Mouse (Mus musculus): ENCODE data around the gene Map10. TPM values are rescaled to one million over a fixed set of nuclear protein-coding genes. Genes with fewer than 3 reads are reported as not detected.

Gene Map10
- polyA plus RNA-seq, 1 experiment from 2014 or later, result 8.5 TPM

DNA sequence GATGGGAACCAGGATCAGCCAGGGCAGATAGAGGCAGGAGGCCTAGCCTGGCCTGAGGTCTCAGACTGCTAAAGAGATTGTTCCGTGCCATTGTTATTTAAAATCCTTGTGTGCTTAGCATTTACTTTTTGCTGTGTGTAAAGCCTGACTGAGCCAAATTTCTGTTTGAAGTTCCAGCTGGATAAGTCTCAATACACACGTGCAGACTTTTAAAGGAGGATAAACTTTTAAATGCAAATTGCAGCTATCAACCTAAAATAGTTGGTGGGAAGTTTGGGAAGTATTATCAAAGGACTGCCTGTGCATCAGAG is 3.8 kb upstream of the Map10 start:
- WGBS, result 7% methylated on average over 2 of the region's 2 CpGs
- H3K4me3 ChIP-seq (ENCODE audit: low read depth, low read length), result no peak overlapping the region
- peaks cover 6% of the 10 kb centered on the region for H3K9me3 ChIP-seq (ENCODE audit: control insufficient read depth, low read length)
- H3K27me3 ChIP-seq (ENCODE audit: control insufficient read depth, insufficient read depth, low read length), result no peaks in the 10 kb centered on the region
- no peak overlapping the region for H3K27ac ChIP-seq (ENCODE audit: low read depth, low read length)
- peaks cover 27% of the 10 kb centered on the region for H3K4me1 ChIP-seq (ENCODE audit: control insufficient read depth, insufficient read depth, low read length)
- no peak overlapping the region for H3K9ac ChIP-seq (ENCODE audit: low read length)
- H3K4me2 ChIP-seq, result no peak overlapping the region
- ATAC-seq (ENCODE audit: low FRiP score), result no peak
- no peak for DNase-seq (ENCODE audit: low spot score, missing footprints)
- H3K36me3 ChIP-seq (ENCODE audit: control insufficient read depth, insufficient read depth, low read length), result peaks cover 3% of the 10 kb centered on the region; the same call in 1 of the 2 replicates

DNA sequence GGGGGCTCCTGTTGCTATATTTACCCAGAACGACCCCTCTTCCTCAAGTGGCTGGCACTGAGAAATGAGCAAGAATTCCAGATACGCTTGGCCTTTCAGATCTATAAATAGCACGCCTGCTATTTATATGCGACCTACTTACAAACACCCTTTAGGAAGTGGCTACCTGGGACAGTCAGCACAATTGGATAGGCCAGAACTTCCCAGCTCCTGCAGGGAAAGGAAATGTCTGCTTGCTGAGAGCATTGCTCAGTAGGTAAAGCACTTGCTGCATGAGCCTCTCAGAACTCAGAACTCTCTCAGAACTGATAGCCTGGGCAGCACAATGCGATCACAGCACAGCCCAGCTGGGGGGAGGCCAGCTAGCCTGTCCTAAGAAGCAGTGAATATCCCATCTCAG is 3.4 kb upstream of the Map10 start:
- H3K9ac ChIP-seq (ENCODE audit: low read length), result no peak overlapping the region
- ATAC-seq (ENCODE audit: low FRiP score), result no peak
- peaks cover 27% of the 10 kb centered on the region for H3K4me1 ChIP-seq (ENCODE audit: control insufficient read depth, insufficient read depth, low read length)

DNA sequence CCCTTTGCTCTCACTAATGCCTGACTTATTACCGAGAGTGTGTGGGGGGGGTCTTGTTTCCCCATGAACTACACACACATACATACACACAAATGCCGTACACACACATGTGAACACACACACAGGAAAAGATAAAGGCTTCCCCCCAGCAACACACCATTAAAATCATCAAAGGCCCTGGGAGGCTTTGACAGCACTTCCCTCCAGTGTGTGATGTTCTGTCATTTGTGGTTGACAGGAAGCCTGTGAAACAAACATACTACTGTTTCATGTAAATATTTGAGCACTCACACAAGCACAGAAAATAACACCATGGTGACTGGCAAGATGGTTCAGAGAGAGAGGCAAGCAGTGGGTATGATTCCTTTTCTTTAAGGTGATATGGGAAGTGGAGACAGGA is 2.4 kb upstream of the Map10 start:
- no peak overlapping the region for H3K4me2 ChIP-seq
- H3K36me3 ChIP-seq (ENCODE audit: control insufficient read depth, insufficient read depth, low read length), result peaks cover 3% of the 10 kb centered on the region; the same call in 1 of the 2 replicates
- DNase-seq (ENCODE audit: low spot score, missing footprints) (no peak), ATAC-seq (ENCODE audit: low FRiP score) (no peak)
- peaks cover 27% of the 10 kb centered on the region for H3K4me1 ChIP-seq (ENCODE audit: control insufficient read depth, insufficient read depth, low read length)
- H3K4me3 ChIP-seq (ENCODE audit: low read depth, low read length), result no peak overlapping the region
- H3K27ac ChIP-seq (ENCODE audit: low read depth, low read length), result no peak overlapping the region
- H3K9ac ChIP-seq (ENCODE audit: low read length), result no peak overlapping the region
- H3K27me3 ChIP-seq (ENCODE audit: control insufficient read depth, insufficient read depth, low read length), result no peaks in the 10 kb centered on the region
- WGBS, result 80% methylated on average over 2 of the region's 2 CpGs
- peaks cover 18% of the 10 kb centered on the region for H3K9me3 ChIP-seq (ENCODE audit: control insufficient read depth, low read length)

More for the DNA sequence above, 3.4 kb upstream of the Map10 start:
- peaks cover 10% of the 10 kb centered on the region for H3K9me3 ChIP-seq (ENCODE audit: control insufficient read depth, low read length)
- peaks cover 3% of the 10 kb centered on the region; the same call in 1 of the 2 replicates for H3K36me3 ChIP-seq (ENCODE audit: control insufficient read depth, insufficient read depth, low read length)
- WGBS, result 30% methylated on average over 5 of the region's 5 CpGs
- DNase-seq (ENCODE audit: low spot score, missing footprints), result no peak
- no peaks in the 10 kb centered on the region for H3K27me3 ChIP-seq (ENCODE audit: control insufficient read depth, insufficient read depth, low read length)
- no peak overlapping the region for H3K4me3 ChIP-seq (ENCODE audit: low read depth, low read length)
- no peak overlapping the region for H3K27ac ChIP-seq (ENCODE audit: low read depth, low read length)
- no peak overlapping the region for H3K4me2 ChIP-seq

DNA sequence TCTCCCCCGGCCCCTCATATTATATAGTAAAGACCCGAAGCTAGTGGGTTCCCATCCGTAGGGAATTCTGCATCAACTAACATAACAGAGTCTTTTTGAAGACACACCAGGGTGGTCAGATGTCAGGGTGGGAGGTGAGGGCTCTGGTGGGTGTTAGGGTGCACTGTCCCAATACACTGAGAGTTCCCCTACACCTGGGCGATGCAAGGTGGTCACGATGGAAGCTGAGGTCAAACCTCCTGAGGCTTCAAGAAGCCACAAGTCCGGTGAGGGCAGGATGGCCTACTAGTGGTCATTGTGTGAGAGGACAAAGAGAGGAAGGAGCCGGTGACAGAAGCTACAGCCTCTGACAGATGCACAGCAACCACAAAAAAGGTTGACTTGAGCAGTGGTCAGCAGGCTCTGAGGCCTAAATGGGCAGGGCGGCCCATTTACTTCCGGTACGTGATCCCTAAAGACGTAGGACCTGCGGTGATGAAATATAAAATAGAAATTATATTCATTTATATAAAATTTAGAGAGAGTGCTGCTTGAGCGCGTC is 389 bp upstream of the Map10 start:
- DNase-seq (ENCODE audit: low spot score, missing footprints) (no peak), ATAC-seq (ENCODE audit: low FRiP score) (peak; percentile 18; the same call in 1 of the 2 replicates)
- Histone ChIP-seq H3K36me3 (ENCODE audit: control insufficient read depth, insufficient read depth, low read length) (peaks cover 3% of the 10 kb centered on the region; the same call in 1 of the 2 replicates), H3K4me2 (peak overlapping the region; percentile 78), H3K9ac (ENCODE audit: low read length) (no peak overlapping the region), H3K27me3 (ENCODE audit: control insufficient read depth, insufficient read depth, low read length) (no peaks in the 10 kb centered on the region), H3K4me1 (ENCODE audit: control insufficient read depth, insufficient read depth, low read length) (peaks cover 25% of the 10 kb centered on the region), H3K9me3 (ENCODE audit: control insufficient read depth, low read length) (peaks cover 18% of the 10 kb centered on the region), H3K4me3 (ENCODE audit: low read depth, low read length) (peak overlapping the region; percentile 55; the same call in 1 of the 2 replicates), H3K27ac (ENCODE audit: low read depth, low read length) (no peak overlapping the region; the same call in 1 of the 2 replicates)
- WGBS, result 79% methylated on average over 14 of the region's 14 CpGs

DNA sequence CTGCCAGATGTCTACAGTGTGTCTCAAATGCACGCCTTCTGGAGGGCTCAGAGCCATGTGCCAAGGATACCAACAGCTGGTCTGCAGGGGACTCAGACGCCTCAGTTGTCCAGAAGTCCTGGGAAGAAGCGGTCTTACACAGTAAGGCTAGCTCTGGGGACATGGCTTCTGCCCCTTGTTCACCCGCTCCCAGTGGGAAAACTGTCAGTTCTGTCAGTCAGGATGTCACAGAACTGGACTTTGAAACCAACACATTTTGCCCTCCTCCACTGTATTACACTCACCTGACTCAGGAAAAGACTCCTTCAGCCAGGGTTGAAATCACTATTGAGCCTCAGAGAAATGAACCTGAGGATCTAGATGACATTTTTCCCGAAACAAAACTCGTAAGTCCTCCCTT is 802 bp downstream of the Map10 start:
- Histone ChIP-seq H3K36me3 (ENCODE audit: control insufficient read depth, insufficient read depth, low read length) (peaks cover 3% of the 10 kb centered on the region; the same call in 1 of the 2 replicates), H3K9ac (ENCODE audit: low read length) (peak overlapping the region; percentile 81), H3K4me2 (peak overlapping the region; percentile 78), H3K4me3 (ENCODE audit: low read depth, low read length) (peak overlapping the region; percentile 55; the same call in 1 of the 2 replicates), H3K4me1 (ENCODE audit: control insufficient read depth, insufficient read depth, low read length) (peaks cover 17% of the 10 kb centered on the region), H3K9me3 (ENCODE audit: control insufficient read depth, low read length) (peaks cover 18% of the 10 kb centered on the region), H3K27me3 (ENCODE audit: control insufficient read depth, insufficient read depth, low read length) (no peaks in the 10 kb centered on the region), H3K27ac (ENCODE audit: low read depth, low read length) (no peak overlapping the region)
- DNase-seq (ENCODE audit: low spot score, missing footprints) (no peak), ATAC-seq (ENCODE audit: low FRiP score) (no peak)
- 94% methylated on average over 6 of the region's 6 CpGs for WGBS

DNA sequence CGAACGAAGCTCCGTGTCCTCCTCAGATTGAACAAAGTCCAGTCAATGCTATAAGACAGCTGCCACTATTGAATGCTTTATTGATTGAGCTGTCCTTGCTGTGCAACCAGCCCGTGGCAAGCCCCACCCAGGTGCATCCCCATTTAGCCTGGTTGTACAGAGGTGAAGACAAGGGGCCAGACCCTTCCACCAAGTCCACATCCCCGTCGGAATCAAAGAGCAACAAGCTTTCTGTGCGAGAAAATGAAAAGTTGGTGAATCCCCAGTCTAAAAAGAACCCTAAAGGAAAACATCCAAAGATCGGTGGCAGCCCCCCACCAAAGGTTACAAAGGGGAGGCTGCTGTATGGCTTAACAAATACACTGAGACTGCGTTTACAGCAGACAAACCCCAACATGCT is 1.3 kb downstream of the Map10 start:
- H3K4me1 ChIP-seq (ENCODE audit: control insufficient read depth, insufficient read depth, low read length), result peaks cover 13% of the 10 kb centered on the region
- peaks cover 3% of the 10 kb centered on the region; the same call in 1 of the 2 replicates for H3K36me3 ChIP-seq (ENCODE audit: control insufficient read depth, insufficient read depth, low read length)
- H3K4me2 ChIP-seq, result no peak overlapping the region
- ATAC-seq (ENCODE audit: low FRiP score) (no peak), DNase-seq (ENCODE audit: low spot score, missing footprints) (no peak)
- 93% methylated on average over 9 of the region's 9 CpGs for WGBS
- no peak overlapping the region for H3K9ac ChIP-seq (ENCODE audit: low read length)
- H3K27ac ChIP-seq (ENCODE audit: low read depth, low read length), result no peak overlapping the region
- H3K27me3 ChIP-seq (ENCODE audit: control insufficient read depth, insufficient read depth, low read length), result no peaks in the 10 kb centered on the region
- no peak overlapping the region for H3K4me3 ChIP-seq (ENCODE audit: low read depth, low read length)
- peaks cover 18% of the 10 kb centered on the region for H3K9me3 ChIP-seq (ENCODE audit: control insufficient read depth, low read length)

DNA sequence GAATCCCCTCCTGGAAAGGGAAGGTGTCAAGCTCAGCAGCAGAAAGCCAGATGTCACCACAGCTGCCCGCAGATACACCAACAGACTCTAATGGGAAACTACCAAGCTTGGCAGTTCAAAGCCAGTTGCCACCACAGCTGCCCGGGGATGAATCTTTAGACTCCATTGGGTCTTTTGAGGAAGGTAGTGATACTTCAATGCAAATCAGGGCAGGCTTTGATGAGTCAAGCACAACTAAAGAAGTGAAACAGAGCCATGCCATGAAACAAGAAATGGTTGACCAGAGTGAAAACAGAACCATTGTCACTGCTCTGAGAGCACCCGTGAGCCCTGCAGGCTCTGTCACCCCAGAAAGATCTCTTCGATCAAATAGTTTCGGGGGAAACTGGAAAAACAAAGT is 1.8 kb downstream of the Map10 start:
- Histone ChIP-seq H3K9ac (ENCODE audit: low read length) (no peak overlapping the region), H3K4me1 (ENCODE audit: control insufficient read depth, insufficient read depth, low read length) (peaks cover 8% of the 10 kb centered on the region), H3K27ac (ENCODE audit: low read depth, low read length) (no peak overlapping the region), H3K27me3 (ENCODE audit: control insufficient read depth, insufficient read depth, low read length) (no peaks in the 10 kb centered on the region), H3K4me2 (no peak overlapping the region), H3K36me3 (ENCODE audit: control insufficient read depth, insufficient read depth, low read length) (peaks cover 3% of the 10 kb centered on the region; the same call in 1 of the 2 replicates), H3K9me3 (ENCODE audit: control insufficient read depth, low read length) (peaks cover 18% of the 10 kb centered on the region), H3K4me3 (ENCODE audit: low read depth, low read length) (no peak overlapping the region)
- ATAC-seq (ENCODE audit: low FRiP score), result no peak
- DNase-seq (ENCODE audit: low spot score, missing footprints), result peak; percentile 44
- WGBS, result 96% methylated on average over 5 of the region's 5 CpGs

DNA sequence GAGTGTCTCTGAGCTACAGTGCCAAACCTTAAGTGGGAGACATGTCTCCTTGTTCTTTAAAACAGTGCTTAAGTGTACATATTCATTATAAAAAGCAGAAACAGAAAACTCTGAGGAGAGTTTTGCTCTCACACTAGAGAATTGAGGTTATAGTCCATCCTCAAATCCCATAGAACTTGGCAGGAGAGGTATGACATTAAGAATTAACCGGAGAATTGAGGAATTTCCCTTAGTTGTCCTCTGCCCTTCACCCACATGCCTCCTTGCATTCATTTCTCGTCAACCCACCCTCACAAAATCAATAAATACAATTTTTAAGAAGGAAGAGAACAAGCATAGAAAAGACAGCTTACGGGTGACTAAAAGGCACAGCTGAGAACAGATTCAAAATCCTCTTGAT is 6.2 kb downstream of the Map10 start:
- Histone ChIP-seq H3K4me2 (no peak overlapping the region), H3K4me1 (ENCODE audit: control insufficient read depth, insufficient read depth, low read length) (no peaks in the 10 kb centered on the region; the same call in 1 of the 2 replicates), H3K27ac (ENCODE audit: low read depth, low read length) (no peak overlapping the region), H3K36me3 (ENCODE audit: control insufficient read depth, insufficient read depth, low read length) (no peaks in the 10 kb centered on the region; the same call in 1 of the 2 replicates), H3K27me3 (ENCODE audit: control insufficient read depth, insufficient read depth, low read length) (no peaks in the 10 kb centered on the region), H3K9ac (ENCODE audit: low read length) (no peak overlapping the region), H3K4me3 (ENCODE audit: low read depth, low read length) (no peak overlapping the region), H3K9me3 (ENCODE audit: control insufficient read depth, low read length) (peaks cover 12% of the 10 kb centered on the region)
- WGBS, result 86% methylated on average over 3 of the region's 3 CpGs
- ATAC-seq (ENCODE audit: low FRiP score), result no peak
- DNase-seq (ENCODE audit: low spot score, missing footprints), result peak; percentile 41

DNA sequence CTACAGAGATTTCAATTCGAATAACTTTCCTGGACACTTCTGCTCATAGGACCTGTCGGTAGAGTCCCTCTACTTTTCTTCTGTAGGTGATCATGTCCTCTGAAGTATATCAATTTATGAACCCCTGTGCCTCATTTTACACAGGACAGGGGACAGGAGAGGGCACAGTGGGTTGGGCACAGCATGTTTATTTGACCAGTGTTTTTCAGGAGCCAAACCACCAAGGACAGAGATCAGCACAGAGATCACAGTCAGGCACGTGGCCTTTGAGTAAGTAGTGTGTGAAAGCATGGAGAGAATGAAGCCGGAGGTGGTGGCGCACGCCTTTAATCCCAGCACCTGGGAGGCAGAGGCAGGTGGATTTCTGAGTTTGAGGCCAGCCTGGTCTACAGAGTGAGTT is 7.9 kb downstream of the Map10 start:
- Histone ChIP-seq H3K4me1 (ENCODE audit: control insufficient read depth, insufficient read depth, low read length) (peaks cover 3% of the 10 kb centered on the region), H3K9me3 (ENCODE audit: control insufficient read depth, low read length) (no peaks in the 10 kb centered on the region), H3K27ac (ENCODE audit: low read depth, low read length) (no peak overlapping the region), H3K36me3 (ENCODE audit: control insufficient read depth, insufficient read depth, low read length) (no peaks in the 10 kb centered on the region), H3K4me2 (no peak overlapping the region), H3K27me3 (ENCODE audit: control insufficient read depth, insufficient read depth, low read length) (no peaks in the 10 kb centered on the region), H3K9ac (ENCODE audit: low read length) (no peak overlapping the region), H3K4me3 (ENCODE audit: low read depth, low read length) (no peak overlapping the region)
- 84% methylated on average over 6 of the region's 6 CpGs for WGBS
- peak; percentile 59 for DNase-seq (ENCODE audit: low spot score, missing footprints)
- ATAC-seq (ENCODE audit: low FRiP score), result no peak
